Mouse (Mus musculus) forebrain, embryonic 12.5 days (tissue): Measurements from ENCODE around the gene Slc23a3. TPM values are rescaled to one million over a fixed set of nuclear protein-coding genes. Genes with fewer than 3 reads are reported as not detected.

ENCODE experiments used
- ATAC-seq: fragments of 200-750 bp; cut with Nextera tagmentation; 2 replicates; pipeline ENCODE4 v1.8.0; 2017; ENCODE audit warnings: moderate TSS enrichment; ENCODE audit not compliant: low FRiP score
- H3K27ac ChIP-seq: fragments of 300-500 bp; sonication (generic); 2 replicates; pipeline ENCODE4 v1.5.1; 2016; ENCODE audit warnings: mild to moderate bottlenecking
- H3K27me3 ChIP-seq: fragments of 300-500 bp; sonication (generic); 2 replicates; pipeline ENCODE4 v1.6.1; 2016; ENCODE audit warnings: mild to moderate bottlenecking
- H3K36me3 ChIP-seq: fragments of 300-500 bp; sonication (generic); replicated peaks from 2 replicates; pipeline ENCODE4 v1.6.1; 2016; ENCODE audit warnings: mild to moderate bottlenecking
- H3K4me1 ChIP-seq: fragments of 300-500 bp; sonication (generic); 2 replicates; pipeline ENCODE4 v1.6.1; 2016
- H3K4me2 ChIP-seq: fragments of 300-500 bp; sonication (generic); 2 replicates; pipeline ENCODE4 v1.6.1; 2016; ENCODE audit warnings: mild to moderate bottlenecking, moderate library complexity
- H3K4me3 ChIP-seq: fragments of 300-500 bp; sonication (generic); replicated peaks from 2 replicates; pipeline ENCODE4 v1.5.1; 2016; ENCODE audit warnings: mild to moderate bottlenecking
- H3K9ac ChIP-seq: fragments of 300-500 bp; sonication (generic); 2 replicates; pipeline ENCODE4 v1.6.1; 2016; ENCODE audit warnings: mild to moderate bottlenecking
- H3K9me3 ChIP-seq: fragments of 300-500 bp; sonication (generic); 2 replicates; pipeline ENCODE4 v1.6.1; 2016
- WGBS: fragments of 180-500 bp; shearing (Covaris S2); methylation state at CpG from one replicate; pipeline ENCODE4 v1.1.7; 2016; 5-methylcytosine and 5-hydroxymethylcytosine counted together
- polyA plus RNA-seq: library from polyadenylated mRNA; unstranded; fragments of >200 nt; fragmentation: Nextera tagmentation; extraction: Ambion mirVana; gene quantifications from 2 replicates; pipeline ENCODE4 v1.2.1, GENCODE M21; 2016

Gene Slc23a3
- polyA plus RNA-seq, 1 experiment from 2014 or later, result not detected

DNA sequence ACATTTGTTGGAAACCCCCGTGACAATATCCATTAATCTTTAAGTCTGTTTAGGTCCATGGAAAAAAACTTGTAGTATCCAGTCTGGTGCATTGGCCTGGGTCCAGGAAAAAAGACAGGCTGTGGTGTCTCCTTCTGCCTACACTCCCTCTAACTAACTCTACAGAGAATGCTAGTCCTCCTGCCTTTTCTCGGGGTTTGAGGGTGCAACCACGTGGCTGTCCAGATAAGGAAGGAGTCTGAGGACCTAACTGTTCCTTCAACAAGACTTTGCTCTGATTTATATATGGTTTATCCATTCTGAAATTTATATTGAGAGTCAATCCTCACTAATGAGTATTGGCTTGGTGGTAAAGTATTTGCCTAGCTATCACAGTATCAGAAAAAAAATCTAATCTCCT lies 22.1 kb upstream of the Slc23a3 start:
- H3K4me3 ChIP-seq, result no peak overlapping the region
- no peaks in the 10 kb centered on the region for H3K36me3 ChIP-seq
- H3K27ac ChIP-seq, result no peak overlapping the region
- no peak overlapping the region for H3K9ac ChIP-seq
- H3K27me3 ChIP-seq, result no peaks in the 10 kb centered on the region
- no peaks in the 10 kb centered on the region for H3K9me3 ChIP-seq
- 75% methylated on average over 3 of the region's 3 CpGs for WGBS
- no peak overlapping the region for H3K4me2 ChIP-seq
- no peaks in the 10 kb centered on the region for H3K4me1 ChIP-seq
- ATAC-seq, result no peak

DNA sequence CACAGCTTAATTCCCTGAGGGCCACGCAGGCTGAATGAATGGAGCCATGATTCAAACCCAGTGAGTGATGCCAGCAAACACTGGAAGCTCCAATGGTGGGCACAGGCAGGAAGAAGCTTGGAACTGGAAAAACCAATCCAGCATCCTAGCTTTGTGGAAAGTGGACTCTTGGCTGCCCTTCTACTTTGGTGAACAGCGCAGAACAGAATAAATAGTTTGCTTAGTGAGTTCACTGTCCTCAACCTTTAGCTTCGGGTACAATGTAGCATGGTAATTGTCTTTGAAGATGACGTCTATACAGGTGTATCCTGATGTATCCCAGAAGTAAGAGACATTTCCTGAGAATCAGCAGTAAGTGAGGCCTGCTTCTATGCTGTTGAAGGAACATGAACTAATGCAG lies 15.0 kb upstream of the Slc23a3 start:
- Histone ChIP-seq H3K4me1 (peaks cover 12% of the 10 kb centered on the region), H3K4me2 (no peak overlapping the region), H3K27ac (no peak overlapping the region), H3K36me3 (peaks cover 49% of the 10 kb centered on the region), H3K9me3 (no peaks in the 10 kb centered on the region), H3K4me3 (no peak overlapping the region), H3K9ac (no peak overlapping the region), H3K27me3 (no peaks in the 10 kb centered on the region)
- no peak for ATAC-seq
- WGBS, result 93% methylated on average over 4 of the region's 4 CpGs

DNA sequence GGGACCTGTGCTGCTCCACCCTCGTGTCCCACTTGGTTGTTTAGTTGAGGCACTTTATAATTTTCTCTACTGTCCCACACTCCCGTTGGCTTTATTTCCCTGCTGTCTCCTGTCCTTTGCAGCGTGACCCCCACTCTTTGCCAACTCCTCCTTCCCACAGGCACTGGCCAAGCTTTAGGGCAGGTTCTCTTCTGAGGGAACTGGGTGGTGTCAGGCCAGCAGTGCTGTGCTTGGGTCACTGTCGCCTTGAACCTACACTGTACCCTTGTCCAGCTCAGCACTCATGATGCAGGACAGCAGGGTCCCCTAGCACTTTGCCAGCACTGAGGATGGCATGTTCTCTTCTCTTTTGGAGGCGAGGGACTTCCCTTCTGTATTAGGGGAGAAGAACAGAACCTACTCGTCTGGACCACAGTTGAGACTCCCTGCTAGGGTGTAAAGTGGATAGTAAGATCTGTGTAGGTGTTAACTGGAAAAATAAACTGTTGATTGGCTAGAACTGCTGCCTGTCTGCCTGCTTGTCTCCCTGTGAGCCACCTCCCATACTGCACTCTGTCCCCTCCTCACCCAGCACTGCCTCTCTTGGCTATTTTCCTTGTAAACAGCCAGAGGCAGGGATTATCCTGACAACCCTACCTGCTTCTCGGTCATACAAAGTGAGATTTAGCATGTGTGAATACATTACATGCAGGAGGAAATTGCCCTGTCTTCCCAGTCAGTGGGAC lies 13.9 kb upstream of the Slc23a3 start:
- Histone ChIP-seq H3K4me2 (no peak overlapping the region), H3K9me3 (no peaks in the 10 kb centered on the region), H3K9ac (no peak overlapping the region), H3K4me1 (peaks cover 17% of the 10 kb centered on the region), H3K27me3 (no peaks in the 10 kb centered on the region), H3K36me3 (peaks cover 49% of the 10 kb centered on the region), H3K4me3 (no peak overlapping the region), H3K27ac (no peak overlapping the region)
- 84% methylated on average over 7 of the region's 7 CpGs for WGBS
- no peak for ATAC-seq

DNA sequence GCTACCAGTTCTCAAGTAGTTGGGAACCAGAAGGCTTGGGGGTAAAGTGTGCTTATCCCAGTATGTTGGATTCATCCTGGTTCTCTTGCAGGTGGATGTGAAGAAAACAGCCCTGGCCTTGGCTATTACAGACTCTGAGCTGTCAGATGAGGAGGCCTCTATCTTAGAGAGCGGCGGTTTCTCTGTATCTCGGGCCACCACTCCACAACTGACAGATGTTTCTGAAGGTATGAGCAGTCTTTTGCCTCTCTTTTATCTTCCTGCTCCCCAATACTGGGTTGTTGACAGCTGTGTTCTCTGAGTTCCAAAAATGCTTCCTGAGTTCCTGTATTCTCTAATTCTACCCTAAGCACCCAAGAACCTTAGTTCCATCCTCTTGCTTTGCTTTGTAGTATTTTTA lies 11.9 kb upstream of the Slc23a3 start:
- Histone ChIP-seq H3K4me3 (no peak overlapping the region), H3K27me3 (no peaks in the 10 kb centered on the region), H3K4me2 (no peak overlapping the region), H3K27ac (no peak overlapping the region), H3K9me3 (no peaks in the 10 kb centered on the region), H3K36me3 (peaks cover 49% of the 10 kb centered on the region), H3K4me1 (peaks cover 25% of the 10 kb centered on the region), H3K9ac (no peak overlapping the region)
- ATAC-seq, result no peak
- 98% methylated on average over 3 of the region's 3 CpGs for WGBS

DNA sequence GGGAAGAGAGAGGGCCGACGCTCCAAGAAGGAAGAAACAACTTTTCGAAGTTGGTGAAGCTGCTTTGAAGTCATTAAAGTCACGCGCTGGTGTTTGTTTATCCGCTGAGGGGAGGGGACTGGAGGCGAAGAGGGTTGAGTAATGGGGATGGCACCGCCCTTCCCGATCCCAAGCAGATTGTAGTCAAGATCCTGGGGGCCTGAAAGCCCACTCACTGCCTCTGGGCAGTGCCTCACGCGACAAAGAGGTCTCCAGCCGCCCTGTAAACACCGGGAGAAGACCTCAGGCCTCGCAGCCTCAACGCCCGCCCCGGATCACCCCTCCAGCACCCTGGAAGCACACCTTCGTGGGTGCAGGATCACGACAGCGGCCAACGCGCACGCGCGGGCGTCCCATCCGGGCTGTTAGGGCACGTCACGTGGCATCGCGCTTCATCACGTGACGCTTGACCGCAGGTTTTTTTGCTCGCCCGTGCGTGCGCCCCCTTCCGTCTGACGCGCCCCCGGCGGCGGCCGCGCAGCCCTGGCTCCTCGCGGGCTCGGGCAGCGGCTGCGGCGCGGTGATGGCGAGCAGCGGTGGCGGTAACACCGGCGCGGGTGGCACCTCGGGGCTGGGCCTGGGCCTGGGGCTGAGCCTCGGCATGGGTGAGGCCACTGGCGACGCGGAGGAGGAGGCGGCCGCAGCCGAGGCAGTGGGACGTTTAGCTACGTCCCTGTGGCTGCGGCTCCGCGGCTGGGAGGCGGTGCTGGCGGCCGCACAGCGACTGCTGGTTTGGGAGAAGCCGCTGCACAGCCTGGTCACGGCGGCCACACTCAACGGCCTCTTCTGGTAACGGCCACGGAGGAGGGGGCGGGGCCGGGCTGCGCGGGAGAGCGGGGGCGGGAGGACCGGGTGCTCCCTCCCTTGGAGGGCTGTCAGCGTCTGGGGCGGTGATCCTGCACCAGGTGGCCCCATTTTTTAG lies 8.9 kb upstream of the Slc23a3 start, which contains the start of the genes Cnppd1 and Retreg2:
Gene Cnppd1, minus strand, starts transcription at position 411 of the 961 bp plus-strand sequence.
Gene Retreg2, plus strand, starts transcription at position 478 of the 961 bp plus-strand sequence.
- Histone ChIP-seq H3K27ac (peak within 1 kb of the TSS; percentile 98), H3K4me1 (peaks cover 34% of the 10 kb centered on the region), H3K4me2 (peak within 1 kb of the TSS; percentile 95), H3K9ac (peak within 1 kb of the TSS; percentile 93), H3K4me3 (peak within 1 kb of the TSS; percentile 87), H3K9me3 (no peaks in the 10 kb centered on the region), H3K27me3 (no peaks in the 10 kb centered on the region), H3K36me3 (peaks cover 49% of the 10 kb centered on the region)
- peak; percentile 94 for ATAC-seq
- WGBS, result under 1% methylated on average over 90 of the region's 91 CpGs

DNA sequence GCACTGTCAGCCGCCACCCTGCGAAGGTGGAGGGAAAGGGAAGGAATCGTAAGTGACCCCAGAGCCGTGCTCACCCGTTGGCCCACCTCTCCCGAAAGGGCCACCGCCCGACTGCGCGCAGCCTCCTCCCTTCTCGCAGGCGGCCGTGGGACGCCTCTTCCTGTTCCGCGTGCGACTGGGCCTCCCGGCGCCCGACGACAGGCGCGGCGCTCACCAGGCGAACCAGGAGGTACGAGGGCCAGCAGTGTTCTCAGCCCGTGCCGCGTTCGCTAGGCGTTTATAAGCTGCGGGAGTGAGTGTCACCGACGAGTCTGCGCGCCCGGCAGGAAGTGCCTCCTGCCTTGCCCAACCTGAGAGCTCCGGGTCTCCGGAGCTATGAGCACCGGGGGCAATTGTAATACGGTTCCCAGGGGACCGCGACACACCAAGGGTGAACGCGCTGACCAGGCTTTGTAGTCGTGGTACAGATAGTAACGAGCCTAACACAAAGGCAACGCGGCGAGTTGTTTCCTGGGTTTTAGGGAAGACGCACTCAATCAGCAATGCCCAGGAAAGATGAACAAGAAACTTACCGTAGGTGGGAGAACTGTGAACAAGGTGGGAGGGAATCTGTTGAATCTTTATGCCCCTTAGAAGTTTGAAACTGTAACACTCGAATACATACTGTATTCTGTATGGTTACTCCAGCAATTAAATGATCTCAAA lies 7.9 kb upstream of the Slc23a3 start:
- WGBS, result under 1% methylated on average over 53 of the region's 53 CpGs
- peak overlapping the region; percentile 93 for H3K9ac ChIP-seq
- H3K27ac ChIP-seq, result peak overlapping the region; percentile 98; the same call in 1 of the 2 replicates
- H3K9me3 ChIP-seq, result no peaks in the 10 kb centered on the region
- no peaks in the 10 kb centered on the region for H3K27me3 ChIP-seq
- H3K4me3 ChIP-seq, result peak overlapping the region; percentile 87
- peak overlapping the region; percentile 95 for H3K4me2 ChIP-seq
- H3K4me1 ChIP-seq, result peaks cover 34% of the 10 kb centered on the region
- ATAC-seq, result peak; percentile 35
- peaks cover 49% of the 10 kb centered on the region for H3K36me3 ChIP-seq

DNA sequence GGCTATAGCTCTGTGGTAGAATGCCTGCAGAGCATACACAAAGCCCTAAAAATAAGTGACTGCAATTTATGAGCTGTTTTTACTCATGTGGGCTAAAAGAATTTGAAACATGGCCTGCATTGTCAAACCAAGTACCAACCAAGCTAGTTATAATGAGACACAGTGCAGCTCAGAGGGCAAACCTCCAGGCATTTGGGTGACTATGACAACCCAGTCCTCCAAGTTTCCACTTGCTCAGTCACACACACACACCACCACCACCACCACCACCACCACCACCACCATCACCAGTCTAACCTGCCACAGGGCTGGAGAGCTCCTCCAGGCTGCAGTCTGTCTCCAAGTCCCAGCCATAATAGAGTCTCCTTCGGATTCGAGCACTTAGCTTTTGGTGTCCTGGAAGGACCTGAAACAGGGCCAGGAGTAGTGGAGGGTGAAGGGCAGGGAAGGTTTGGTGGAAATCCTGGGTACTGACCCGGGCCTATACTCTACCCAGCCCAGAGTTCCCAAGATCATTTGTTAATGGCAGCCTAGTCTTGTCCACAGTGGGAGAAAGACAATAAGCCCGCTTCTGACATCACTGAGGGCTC lies 7.0 kb upstream of the Slc23a3 start:
- no peaks in the 10 kb centered on the region for H3K9me3 ChIP-seq
- WGBS, result 64% methylated on average over 4 of the region's 4 CpGs
- ATAC-seq, result no peak
- peak overlapping the region; percentile 87 for H3K4me3 ChIP-seq
- H3K36me3 ChIP-seq, result peaks cover 49% of the 10 kb centered on the region
- H3K27ac ChIP-seq, result no peak overlapping the region
- H3K27me3 ChIP-seq, result no peaks in the 10 kb centered on the region
- H3K4me2 ChIP-seq, result peak overlapping the region; percentile 95
- H3K9ac ChIP-seq, result peak overlapping the region; percentile 93
- peaks cover 34% of the 10 kb centered on the region for H3K4me1 ChIP-seq

DNA sequence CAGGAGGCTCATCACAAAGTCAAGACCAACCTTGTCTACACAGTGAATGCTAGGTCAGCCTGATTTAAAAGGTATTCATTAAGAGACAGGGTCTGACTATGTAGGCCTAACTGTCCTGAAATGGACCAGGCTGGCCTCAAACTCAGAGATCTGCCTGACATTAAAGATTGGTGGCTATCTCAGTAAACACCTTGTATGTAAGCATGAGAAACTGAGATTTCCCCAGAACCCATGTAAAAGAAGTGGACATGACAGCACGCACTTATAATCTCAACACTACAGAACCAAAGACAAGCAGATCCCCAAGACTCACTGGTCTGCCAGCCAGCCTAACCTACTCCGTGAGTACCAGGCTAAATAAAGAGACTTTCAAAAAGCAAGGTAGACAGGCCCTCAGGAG lies 4.8 kb upstream of the Slc23a3 start:
- H3K4me1 ChIP-seq, result peaks cover 19% of the 10 kb centered on the region
- ATAC-seq, result no peak
- no peak overlapping the region for H3K27ac ChIP-seq
- no peaks in the 10 kb centered on the region for H3K9me3 ChIP-seq
- H3K4me3 ChIP-seq, result no peak overlapping the region
- 0 out of 2 replicates have a peak, but pooled peaks cover 3% of the 10 kb centered on the region for H3K27me3 ChIP-seq
- 96% methylated on average over 2 of the region's 2 CpGs for WGBS
- no peak overlapping the region for H3K9ac ChIP-seq
- H3K36me3 ChIP-seq, result peaks cover 40% of the 10 kb centered on the region
- H3K4me2 ChIP-seq, result no peak overlapping the region

DNA sequence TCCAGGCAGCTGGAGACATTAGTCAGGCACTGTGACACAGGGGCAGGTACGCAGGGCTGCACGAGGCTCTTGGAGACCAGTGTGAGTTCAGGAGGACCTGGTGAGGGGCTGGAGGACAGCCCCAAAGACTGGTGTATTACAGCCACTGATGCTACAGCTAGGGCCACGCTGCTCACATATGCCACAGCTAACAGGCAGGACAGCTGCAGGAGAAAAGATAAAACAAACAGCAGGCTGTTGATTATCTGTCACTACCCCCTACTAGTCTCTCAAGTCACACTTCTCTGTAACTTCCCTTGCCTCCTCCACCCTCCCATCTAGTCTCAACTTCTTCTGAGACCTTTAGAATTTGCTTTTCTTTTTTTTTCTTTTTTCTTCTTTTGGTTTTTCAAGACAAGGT lies 3.0 kb upstream of the Slc23a3 start:
- ATAC-seq, result no peak
- Histone ChIP-seq H3K9me3 (no peaks in the 10 kb centered on the region), H3K4me2 (no peak overlapping the region), H3K27me3 (peaks cover 8% of the 10 kb centered on the region; the same call in 1 of the 2 replicates), H3K27ac (no peak overlapping the region), H3K36me3 (peaks cover 40% of the 10 kb centered on the region), H3K9ac (no peak overlapping the region), H3K4me1 (peaks cover 17% of the 10 kb centered on the region), H3K4me3 (no peak overlapping the region)
- 90% methylated on average over 3 of the region's 3 CpGs for WGBS

DNA sequence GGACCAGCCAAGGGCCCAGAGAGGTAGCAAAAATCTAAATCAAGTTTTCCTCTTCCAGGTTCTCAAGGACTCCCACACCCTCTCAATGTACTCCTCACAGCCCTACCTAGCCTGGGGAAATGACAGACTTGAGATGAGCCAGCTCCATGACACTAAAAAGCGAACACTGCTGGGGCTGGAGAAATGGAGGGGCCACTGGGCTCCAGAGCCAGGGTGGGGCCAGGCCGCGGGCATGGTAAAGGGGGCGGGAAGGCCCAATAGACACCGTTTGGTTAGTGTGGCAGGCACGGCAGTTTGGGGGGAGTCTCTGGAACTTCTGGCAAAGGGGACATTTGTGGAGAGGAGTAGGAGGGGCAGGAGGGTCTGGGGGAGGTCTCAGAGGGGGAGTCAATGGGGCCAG lies 2.6 kb upstream of the Slc23a3 start:
- Histone ChIP-seq H3K4me2 (no peak overlapping the region), H3K27me3 (peaks cover 8% of the 10 kb centered on the region; the same call in 1 of the 2 replicates), H3K27ac (no peak overlapping the region), H3K9me3 (no peaks in the 10 kb centered on the region), H3K36me3 (peaks cover 40% of the 10 kb centered on the region), H3K4me3 (no peak overlapping the region), H3K9ac (no peak overlapping the region), H3K4me1 (peaks cover 16% of the 10 kb centered on the region)
- WGBS, result 91% methylated on average over 6 of the region's 6 CpGs
- ATAC-seq, result no peak

DNA sequence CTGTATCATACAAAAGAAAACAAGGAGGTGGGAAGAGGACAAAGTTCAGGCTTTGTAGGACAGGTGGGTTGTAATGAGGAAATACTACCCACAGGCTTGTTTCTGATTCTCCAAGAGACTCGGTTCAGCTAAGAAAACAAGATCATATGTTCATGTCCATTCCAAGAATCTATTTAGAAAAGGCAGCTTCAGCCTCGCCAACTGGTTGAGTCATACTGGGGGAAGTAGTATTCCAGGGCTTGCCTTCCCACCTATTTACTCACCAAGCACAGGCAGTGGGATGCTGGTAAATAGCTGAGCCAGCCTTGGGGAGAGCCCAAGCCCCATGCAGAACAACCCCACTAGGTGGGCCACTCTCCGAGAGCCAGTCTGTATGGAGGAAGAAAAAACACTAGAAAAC lies 5.0 kb downstream of the Slc23a3 start:
- Histone ChIP-seq H3K36me3 (no peaks in the 10 kb centered on the region), H3K27me3 (peaks cover 10% of the 10 kb centered on the region; the same call in 1 of the 2 replicates), H3K4me1 (peaks cover 12% of the 10 kb centered on the region), H3K9me3 (no peaks in the 10 kb centered on the region), H3K4me3 (no peak overlapping the region), H3K27ac (no peak overlapping the region), H3K4me2 (no peak overlapping the region), H3K9ac (no peak overlapping the region)
- 79% methylated on average over 3 of the region's 3 CpGs for WGBS
- no peak for ATAC-seq
